Mouse (Mus musculus): ENCODE data around the gene Ficd.

- no peak for TF ChIP-seq POLR2A (IDR thresholded peaks at IDR 0.05; ENCODE audit: borderline replicate concordance, control insufficient read depth, low read depth, low read length)
- TF ChIP-seq CTCF (IDR thresholded peaks at IDR 0.05; ENCODE audit: control insufficient read depth, insufficient read depth, low read length): no peak
These were observed 30.3 kb downstream of the Ficd start for GRCm38 (mm10) chr5:113765641-113766526.
